Mouse (Mus musculus) forebrain, embryonic 11.5 days (tissue): ENCODE measurements around the gene Zmynd19. TPM values are rescaled to one million over a fixed set of nuclear protein-coding genes. Genes with fewer than 3 reads are reported as not detected.

ENCODE experiments used
- ATAC-seq: fragments of 200-750 bp; cut with Nextera tagmentation; replicated peaks from 2 replicates; pipeline ENCODE4 v1.8.0; 2017; ENCODE audit warnings: moderate TSS enrichment; ENCODE audit not compliant: low FRiP score
- DNase-seq: peaks from one replicate; pipeline ENCODE4 v3.0.0-alpha.2; 2017; ENCODE audit warnings: low spot score
- H3K27ac ChIP-seq: fragments of 300-500 bp; sonication (generic); 2 replicates; pipeline ENCODE4 v1.5.1; 2014; ENCODE audit warnings: low read depth, low read length
- H3K27me3 ChIP-seq: fragments of 300-500 bp; sonication (generic); 2 replicates; pipeline ENCODE4 v1.6.1; 2014; ENCODE audit warnings: mild to moderate bottlenecking, low read length, mixed read lengths; ENCODE audit not compliant: control insufficient read depth, insufficient read depth
- H3K36me3 ChIP-seq: fragments of 300-500 bp; sonication (generic); 2 replicates; pipeline ENCODE4 v1.6.1; 2014; ENCODE audit warnings: mild to moderate bottlenecking, low read length, moderate library complexity, mixed read lengths; ENCODE audit not compliant: control insufficient read depth, insufficient read depth
- H3K4me1 ChIP-seq: fragments of 300-500 bp; sonication (generic); replicated peaks from 2 replicates; pipeline ENCODE4 v1.6.1; 2014; ENCODE audit warnings: low read length, mixed read lengths; ENCODE audit not compliant: control insufficient read depth, insufficient read depth
- H3K4me2 ChIP-seq: fragments of 300-500 bp; sonication (generic); 2 replicates; pipeline ENCODE4 v1.6.1; 2014; ENCODE audit warnings: low read depth, mild to moderate bottlenecking, low read length, moderate library complexity, mixed read lengths; ENCODE audit not compliant: severe bottlenecking
- H3K4me3 ChIP-seq: fragments of 300-500 bp; sonication (generic); 2 replicates; pipeline ENCODE4 v1.5.1; 2014; ENCODE audit warnings: low read depth, low read length
- H3K9ac ChIP-seq: fragments of 300-500 bp; sonication (generic); 2 replicates; pipeline ENCODE4 v1.6.1; 2014; ENCODE audit warnings: low read length
- H3K9me3 ChIP-seq: fragments of 300-500 bp; sonication (generic); 2 replicates; pipeline ENCODE4 v1.6.1; 2016; ENCODE audit warnings: low read length, mixed read lengths; ENCODE audit not compliant: control insufficient read depth
- WGBS: fragments of 180-500 bp; shearing (Covaris S2); extraction: QIAGEN DNeasy Blood & Tissue Kit; methylation state at CpG from one replicate; pipeline ENCODE4 v1.1.7; 2014; 5-methylcytosine and 5-hydroxymethylcytosine counted together
- microRNA-seq: library from miRNA; unstranded; fragments of <30 nt; microRNA quantifications from one replicate; pipeline ENCODE4, GENCODE M21; 2016; ENCODE audit not compliant: insufficient number of aligned reads
- polyA plus RNA-seq: library from polyadenylated mRNA; unstranded; fragments of >200 nt; fragmentation: Nextera tagmentation; extraction: Ambion mirVana; gene quantifications from 2 replicates; pipeline ENCODE4 v1.2.1, GENCODE M21; 2014

The Zmynd19 gene
- polyA plus RNA-seq, 1 experiment from 2014 or later: 38.2 TPM

DNA sequence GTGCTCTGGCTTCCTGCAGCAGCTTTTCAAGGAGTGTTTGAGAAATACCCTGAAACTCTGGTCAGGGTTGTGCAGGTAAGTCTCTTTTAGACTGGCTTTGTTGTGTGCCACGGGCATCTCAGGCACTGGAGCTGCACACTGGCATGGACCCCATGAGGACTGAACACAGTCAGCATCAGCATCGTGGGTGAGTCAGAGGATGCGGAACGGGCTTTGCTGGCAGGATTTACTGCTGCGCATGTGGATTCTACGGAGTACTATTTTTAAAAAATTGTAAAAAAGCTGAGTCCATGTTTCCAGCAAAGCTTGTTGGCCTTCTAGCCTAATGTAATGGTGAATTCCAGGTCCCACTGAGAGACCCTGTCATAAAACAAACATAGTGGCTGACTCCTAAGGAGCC lies 45.7 kb downstream of the Zmynd19 start:
- no peak overlapping the region for H3K27ac ChIP-seq
- WGBS: 91% methylated on average over 6 of the region's 6 CpGs
- no peak overlapping the region for H3K4me2 ChIP-seq
- H3K9me3 ChIP-seq: no peaks in the 10 kb centered on the region
- DNase-seq (no peak), ATAC-seq (no peak)
- H3K4me1 ChIP-seq: no peaks in the 10 kb centered on the region
- no peaks in the 10 kb centered on the region for H3K27me3 ChIP-seq
- no peaks in the 10 kb centered on the region for H3K36me3 ChIP-seq
- no peak overlapping the region for H3K9ac ChIP-seq
- no peak overlapping the region for H3K4me3 ChIP-seq

DNA sequence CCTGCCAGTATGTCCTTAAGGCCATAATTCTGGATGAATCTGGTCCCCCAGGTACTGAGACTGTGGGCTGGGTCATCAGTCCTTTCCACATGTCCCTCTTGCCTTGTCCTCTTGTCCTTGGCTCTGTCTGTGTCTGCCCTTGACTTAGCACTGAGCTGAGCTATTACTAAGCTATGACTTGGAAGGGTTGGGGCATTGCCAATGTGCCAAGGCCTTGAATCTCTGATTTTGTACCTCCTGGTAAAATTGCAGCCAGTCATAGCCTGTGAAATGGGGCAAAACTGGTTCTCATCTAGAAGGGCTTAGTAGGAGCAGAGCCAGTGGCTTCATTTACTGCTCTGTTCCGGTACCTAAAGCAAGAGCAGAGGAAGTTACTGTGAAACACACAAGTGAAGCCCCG lies 46.9 kb downstream of the Zmynd19 start:
- Histone ChIP-seq H3K9me3 (no peaks in the 10 kb centered on the region), H3K9ac (no peak overlapping the region), H3K4me2 (no peak overlapping the region), H3K4me3 (no peak overlapping the region), H3K27me3 (no peaks in the 10 kb centered on the region), H3K36me3 (no peaks in the 10 kb centered on the region), H3K27ac (no peak overlapping the region), H3K4me1 (no peaks in the 10 kb centered on the region)
- ATAC-seq (no peak), DNase-seq (no peak)
- 90% methylated on average over 2 of the region's 2 CpGs for WGBS

DNA sequence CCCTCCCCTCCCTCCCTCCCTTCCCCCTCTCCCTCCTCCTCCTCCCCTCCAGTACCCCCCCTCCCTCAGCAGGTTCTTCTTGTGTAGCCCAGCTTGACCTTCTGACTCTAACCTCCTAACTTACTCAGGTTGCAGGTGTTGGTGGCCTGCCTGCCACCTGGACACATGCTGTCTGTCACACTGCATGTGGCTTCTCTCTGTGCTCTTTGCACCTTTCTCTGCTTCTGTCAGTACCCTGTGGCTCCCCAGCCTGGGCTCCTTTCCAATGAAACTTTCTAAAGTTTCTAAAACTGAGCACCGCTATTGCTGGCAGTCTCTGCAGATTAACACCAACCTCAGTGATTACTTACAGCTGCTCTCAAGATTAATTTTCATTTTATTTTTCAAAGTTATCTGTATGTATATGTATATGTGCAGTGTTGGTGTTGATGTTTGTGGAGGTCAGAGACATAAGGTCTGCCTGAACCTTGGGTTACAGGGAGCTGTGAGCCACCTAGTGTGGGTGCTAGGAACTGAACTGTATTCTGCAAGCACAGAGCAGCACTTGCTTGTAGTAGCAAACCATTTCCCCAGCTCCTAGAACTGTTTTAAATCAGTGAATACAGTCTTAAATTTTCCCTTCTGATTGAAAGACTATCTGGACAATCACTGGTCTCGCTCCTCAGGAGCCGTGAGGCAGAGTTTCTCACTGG lies 51.1 kb downstream of the Zmynd19 start:
- Histone ChIP-seq H3K4me1 (no peaks in the 10 kb centered on the region), H3K9ac (no peak overlapping the region), H3K9me3 (no peaks in the 10 kb centered on the region), H3K27me3 (no peaks in the 10 kb centered on the region), H3K4me3 (no peak overlapping the region), H3K36me3 (no peaks in the 10 kb centered on the region), H3K27ac (no peak overlapping the region), H3K4me2 (no peak overlapping the region)
- ATAC-seq: no peak
- DNase-seq: no peak
- 81% methylated on average over 3 of the region's 3 CpGs for WGBS

DNA sequence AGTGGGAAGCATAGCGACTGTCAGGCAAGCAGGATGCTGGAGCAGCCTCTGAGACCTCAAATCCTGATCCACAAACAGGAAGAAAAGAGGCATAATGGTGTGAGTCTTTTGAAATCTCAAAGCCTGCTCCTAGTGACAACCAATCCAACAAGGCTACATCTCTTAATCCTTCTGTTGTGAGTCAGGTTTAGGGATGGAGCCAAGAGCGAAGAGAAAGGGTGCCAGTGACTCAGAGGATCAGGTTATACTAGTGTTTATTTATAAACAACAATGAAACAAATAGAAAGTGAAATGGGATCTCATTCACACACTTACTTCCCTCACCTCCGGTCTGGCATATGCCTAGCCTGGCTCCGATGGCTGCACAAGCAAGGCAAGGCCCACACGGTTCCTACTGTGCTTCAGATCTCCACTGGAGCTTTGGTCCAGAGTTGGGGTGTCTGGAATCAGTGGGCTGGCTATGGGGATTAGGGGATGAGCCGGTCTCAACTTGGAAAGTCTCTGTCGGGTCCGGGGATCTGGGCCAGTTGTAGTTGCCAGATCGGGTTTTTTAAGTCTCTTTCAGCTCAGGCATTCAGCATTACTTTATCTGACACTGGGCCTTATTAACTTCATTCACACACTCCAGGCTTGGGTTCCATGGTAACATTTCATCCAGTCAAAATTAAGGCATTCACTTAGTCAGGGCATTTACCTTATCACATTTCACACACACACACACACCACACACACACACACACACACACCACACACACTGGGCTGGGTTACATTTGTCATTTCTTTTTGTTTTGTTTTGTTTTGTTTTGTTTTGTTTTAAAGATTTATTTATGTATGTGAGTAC lies 54.6 kb downstream of the Zmynd19 start:
- H3K27me3 ChIP-seq: no peaks in the 10 kb centered on the region
- H3K4me2 ChIP-seq: no peak overlapping the region
- no peaks in the 10 kb centered on the region for H3K9me3 ChIP-seq
- H3K4me3 ChIP-seq: no peak overlapping the region
- DNase-seq: no peak
- H3K27ac ChIP-seq: no peak overlapping the region
- no peaks in the 10 kb centered on the region for H3K36me3 ChIP-seq
- no peaks in the 10 kb centered on the region for H3K4me1 ChIP-seq
- 63% methylated on average over 9 of the region's 9 CpGs for WGBS
- H3K9ac ChIP-seq: no peak overlapping the region
- ATAC-seq: no peak

DNA sequence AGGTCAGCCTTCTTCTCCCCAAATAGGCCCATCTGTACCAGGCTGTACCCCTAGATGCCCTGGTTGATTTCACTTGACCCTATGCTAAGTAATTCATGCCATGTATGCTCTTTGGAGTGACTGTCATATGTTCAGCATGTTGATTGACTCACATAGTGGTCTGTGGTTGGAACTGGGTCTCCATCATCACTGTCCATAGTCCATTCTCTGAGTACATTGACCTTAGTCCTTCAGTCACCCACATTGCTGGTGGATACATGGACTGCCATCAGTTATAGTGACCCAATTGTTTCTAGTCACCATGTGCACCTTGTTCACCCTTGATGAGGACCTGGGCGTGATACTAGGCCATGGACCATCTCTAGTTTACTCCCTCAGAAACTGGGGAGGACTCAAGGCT lies 57.2 kb downstream of the Zmynd19 start:
- DNase-seq (no peak), ATAC-seq (no peak)
- Histone ChIP-seq H3K4me2 (no peak overlapping the region), H3K9me3 (no peaks in the 10 kb centered on the region), H3K36me3 (no peaks in the 10 kb centered on the region), H3K27me3 (no peaks in the 10 kb centered on the region), H3K9ac (no peak overlapping the region), H3K27ac (no peak overlapping the region), H3K4me1 (no peaks in the 10 kb centered on the region), H3K4me3 (no peak overlapping the region)
- 83% methylated on average over 1 of the region's 1 CpGs for WGBS

DNA sequence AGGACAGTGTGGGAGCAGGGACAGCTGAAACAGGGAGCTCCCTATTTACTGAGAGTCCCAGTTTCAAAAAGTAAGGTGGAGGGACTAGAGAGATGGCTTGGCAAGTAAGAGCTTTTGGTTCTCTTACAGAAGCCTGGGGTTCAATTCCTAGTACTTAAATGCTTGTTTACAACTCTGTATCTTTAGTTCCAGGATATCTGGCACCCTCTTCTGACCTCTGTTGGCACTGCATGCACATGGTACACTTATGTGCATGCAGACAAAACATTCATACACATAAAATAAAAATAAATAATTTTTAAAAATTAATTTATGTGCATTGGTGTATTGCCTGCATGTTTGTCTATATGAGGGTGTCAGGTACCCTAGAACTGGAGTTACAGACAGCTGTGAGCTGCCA lies 58.7 kb downstream of the Zmynd19 start:
- no peaks in the 10 kb centered on the region for H3K4me1 ChIP-seq
- no peak for DNase-seq
- no peak overlapping the region for H3K4me3 ChIP-seq
- no peak overlapping the region for H3K27ac ChIP-seq
- no peaks in the 10 kb centered on the region for H3K27me3 ChIP-seq
- no peak overlapping the region for H3K9ac ChIP-seq
- no peaks in the 10 kb centered on the region for H3K9me3 ChIP-seq
- no peak overlapping the region for H3K4me2 ChIP-seq
- no peaks in the 10 kb centered on the region for H3K36me3 ChIP-seq
- ATAC-seq: no peak

Small RNAs within 50 kb of the gene (microRNA-seq; reads per million reads assigned to microRNA genes)
- gene Gm22875: not detected

Other genes with a start within 250 kb of the Zmynd19 start
- 1.6 and 1.8 TPM in 2 replicates for gene Cacna1b, start 186.6 kb upstream of the Zmynd19 start, polyA plus RNA-seq
- gene Ehmt1, start 30.2 kb upstream of the Zmynd19 start, polyA plus RNA-seq: 123 and 130 TPM in 2 replicates
- gene Arrdc1, start 14.5 kb upstream of the Zmynd19 start, polyA plus RNA-seq: 14.1 and 16.8 TPM in 2 replicates
- 32.4 and 34.6 TPM in 2 replicates for gene Dph7, start 12.6 kb downstream of the Zmynd19 start, polyA plus RNA-seq
- 130 and 141 TPM in 2 replicates for gene Mrpl41, start 25.3 kb downstream of the Zmynd19 start, polyA plus RNA-seq
- gene Pnpla7, start 26.2 kb downstream of the Zmynd19 start, polyA plus RNA-seq: 3.3 and 4.5 TPM in 2 replicates
- 68.0 and 81.2 TPM in 2 replicates for gene Nsmf, start 104.6 kb downstream of the Zmynd19 start, polyA plus RNA-seq
- not detected in 2 replicates for gene Entpd8, start 130.5 kb downstream of the Zmynd19 start, polyA plus RNA-seq
- gene Noxa1, start 145.4 kb downstream of the Zmynd19 start, polyA plus RNA-seq: 0.31 TPM in 1 of 2 replicates, not detected in the other
- 63.6 and 72.1 TPM in 2 replicates for gene Nrarp, start 231.0 kb downstream of the Zmynd19 start, polyA plus RNA-seq
- gene Tor4a, start 247.1 kb downstream of the Zmynd19 start, polyA plus RNA-seq: 1.3 and 1.5 TPM in 2 replicates